Mouse (Mus musculus): Measurements from ENCODE around the gene Zfp617. TPM values are rescaled to one million over a fixed set of nuclear protein-coding genes. Genes with fewer than 3 reads are reported as not detected.
"Not testable (repeated sequence)": the region's sequence is repeated elsewhere in the genome, so short reads cannot be mapped to it uniquely, and the experiment has no call there.

The Zfp617 gene
- polyA plus RNA-seq, 1 experiment from 2014 or later, result 29.5 TPM

DNA sequence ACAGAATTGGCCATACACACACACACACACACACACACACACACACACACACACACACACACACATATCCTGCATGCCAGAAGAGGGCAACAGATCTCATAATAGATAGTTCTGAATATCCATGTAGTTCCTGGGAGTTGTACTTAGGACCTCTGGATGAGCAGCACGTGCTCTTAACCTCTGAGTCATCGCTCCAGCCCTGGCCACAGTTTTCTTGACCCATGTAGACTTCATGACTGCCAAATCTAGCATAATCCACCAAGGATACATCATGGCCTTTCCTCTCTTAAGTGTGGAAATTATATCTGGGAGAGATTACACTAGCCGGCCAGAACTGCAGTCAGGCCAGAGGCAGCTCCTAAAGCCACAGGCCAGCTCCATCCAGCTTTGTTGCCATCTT is 18.1 kb downstream of the Zfp617 start:
- 96% methylated on average over 3 of the region's 3 CpGs for WGBS
- ATAC-seq (ENCODE audit: low FRiP score, low read depth), result no peak
- Histone ChIP-seq H3K4me1 (peaks cover 9% of the 10 kb centered on the region), H3K36me3 (peaks cover 46% of the 10 kb centered on the region), H3K9ac (no peak overlapping the region), H3K9me3 (peaks cover 6% of the 10 kb centered on the region; the same call in 1 of the 2 replicates), H3K27ac (no peak overlapping the region), H3K4me3 (no peak overlapping the region), H3K27me3 (no peaks in the 10 kb centered on the region), H3K4me2 (replicated peaks) (no peak overlapping the region)

DNA sequence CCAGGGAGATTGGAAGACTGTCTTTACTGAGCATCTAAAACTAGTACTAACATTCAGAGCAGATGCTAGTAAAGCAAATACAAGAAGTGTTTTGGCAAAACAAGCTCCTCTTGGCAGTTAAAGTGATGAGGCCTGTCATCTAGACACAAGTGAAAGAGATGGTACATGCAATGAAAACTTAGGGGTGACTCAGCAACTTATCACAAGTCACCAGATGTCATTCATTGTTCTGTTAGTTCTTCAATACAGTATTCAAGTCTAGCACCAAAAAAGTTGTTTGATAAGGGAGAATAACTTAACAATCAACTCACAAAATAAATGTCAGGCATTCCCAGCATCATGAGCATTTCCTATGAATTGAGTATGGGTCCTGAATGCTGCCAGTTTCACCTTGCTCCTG is 19.3 kb downstream of the Zfp617 start:
- Histone ChIP-seq H3K9me3 (peaks cover 7% of the 10 kb centered on the region; the same call in 1 of the 2 replicates), H3K4me2 (replicated peaks) (no peak overlapping the region), H3K27me3 (no peaks in the 10 kb centered on the region), H3K4me1 (peaks cover 9% of the 10 kb centered on the region), H3K9ac (no peak overlapping the region), H3K36me3 (peaks cover 50% of the 10 kb centered on the region), H3K4me3 (no peak overlapping the region), H3K27ac (no peak overlapping the region)
- ATAC-seq (ENCODE audit: low FRiP score, low read depth), result no peak

DNA sequence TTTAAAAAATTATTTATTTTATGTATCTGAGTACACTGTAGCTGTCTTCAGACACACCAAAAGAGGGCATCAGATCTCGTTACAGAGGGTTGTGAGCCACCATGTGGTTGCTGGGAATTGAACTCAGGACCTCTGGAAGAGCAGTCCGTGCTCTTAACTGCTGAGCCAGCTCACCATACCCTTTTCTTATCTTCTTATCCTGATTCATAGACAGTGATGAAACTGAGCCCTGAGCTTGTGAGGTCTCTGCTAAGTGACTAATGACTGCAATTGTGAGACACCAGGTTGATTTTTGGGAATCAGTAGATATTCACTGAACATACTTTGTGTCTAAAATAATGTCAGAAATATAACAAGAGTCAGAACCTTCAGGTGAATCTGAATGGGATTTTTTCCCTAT is 29.6 kb downstream of the Zfp617 start:
- Histone ChIP-seq H3K9me3 (peaks cover 11% of the 10 kb centered on the region), H3K36me3 (peaks cover 12% of the 10 kb centered on the region)
- H3K4me1 ChIP-seq; ATAC-seq (ENCODE audit: low FRiP score, low read depth); H3K27ac ChIP-seq; H3K4me2 ChIP-seq (replicated peaks); H3K9ac ChIP-seq; H3K27me3 ChIP-seq; H3K4me3 ChIP-seq: not testable (repeated sequence)
- 88% methylated on average over 2 of the region's 2 CpGs for whole genome bisulfite sequencing

DNA sequence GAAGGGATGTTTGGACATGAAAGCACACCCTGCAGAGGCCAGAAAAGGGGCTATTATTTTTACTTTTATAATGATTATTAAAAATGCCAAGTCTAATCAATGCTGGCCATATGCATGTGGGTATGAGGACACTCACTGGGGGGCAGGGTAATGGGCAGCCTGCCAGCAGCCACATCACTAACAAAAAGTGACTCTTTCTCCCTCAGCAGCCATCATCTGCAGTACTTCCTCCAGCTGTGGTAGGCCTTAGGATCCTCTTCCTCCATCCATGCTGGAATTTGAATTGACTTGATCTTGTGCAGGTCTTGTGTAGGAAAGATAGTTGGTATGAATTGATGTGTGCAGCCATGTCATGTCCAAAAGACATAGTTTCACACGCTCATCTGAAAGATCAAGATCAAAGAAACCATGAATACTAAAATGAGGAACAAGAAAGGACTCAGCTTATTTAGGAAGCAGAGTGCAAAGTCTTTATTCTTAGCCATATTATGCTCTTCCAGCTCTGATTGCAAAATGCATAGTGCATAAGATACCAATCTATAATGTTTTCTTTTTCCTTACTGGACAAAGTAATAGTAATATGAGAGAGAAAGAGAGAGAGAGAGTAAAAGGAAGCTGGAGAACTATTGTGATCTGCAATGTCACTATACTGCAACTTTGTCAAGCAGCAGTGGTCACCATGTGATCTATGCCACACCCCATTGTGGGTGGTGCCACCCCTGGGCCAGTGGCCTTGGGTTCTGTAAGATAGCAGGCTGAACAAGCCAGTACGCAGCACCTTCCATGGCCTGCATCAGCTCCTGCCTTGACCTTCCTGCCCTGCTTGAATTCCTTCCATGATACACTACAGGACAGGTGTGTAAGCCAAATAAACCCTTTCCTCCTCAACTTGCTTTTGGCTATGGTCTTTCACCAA is 32.1 kb downstream of the Zfp617 start:
- 75% methylated on average over 2 of the region's 2 CpGs for WGBS
- no peak overlapping the region for H3K27ac ChIP-seq
- H3K9me3 ChIP-seq, result no peaks in the 10 kb centered on the region
- ATAC-seq (ENCODE audit: low FRiP score, low read depth), result no peak
- H3K4me3 ChIP-seq, result no peak overlapping the region
- no peaks in the 10 kb centered on the region for H3K36me3 ChIP-seq
- no peaks in the 10 kb centered on the region for H3K4me1 ChIP-seq
- 0 out of 2 replicates have a peak, but pooled peaks cover 5% of the 10 kb centered on the region for H3K27me3 ChIP-seq
- H3K9ac ChIP-seq, result no peak overlapping the region
- H3K4me2 ChIP-seq (replicated peaks), result no peak overlapping the region

DNA sequence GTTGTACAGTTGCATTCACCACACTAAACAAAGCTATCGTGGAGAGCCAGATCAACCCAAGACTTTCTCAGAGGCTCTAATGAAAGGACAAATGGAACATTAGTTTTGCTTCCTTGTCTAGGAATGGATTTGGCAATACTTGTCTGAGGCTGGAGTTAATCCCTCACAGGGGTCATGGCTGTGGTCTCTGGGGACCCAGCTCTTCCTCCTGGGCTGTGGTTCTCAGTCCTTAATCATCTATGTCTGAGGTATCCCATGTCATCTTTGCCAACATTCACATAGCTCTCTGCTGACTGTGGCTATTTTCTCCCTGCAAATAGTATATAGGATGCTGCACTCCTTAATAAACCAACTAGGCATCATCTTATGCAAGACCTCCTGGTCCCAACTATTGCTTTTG is 33.3 kb downstream of the Zfp617 start:
- no peak overlapping the region for H3K4me3 ChIP-seq
- no peak overlapping the region for H3K4me2 ChIP-seq (replicated peaks)
- H3K27me3 ChIP-seq, result 0 out of 2 replicates have a peak, but pooled peaks cover 5% of the 10 kb centered on the region
- no peaks in the 10 kb centered on the region for H3K9me3 ChIP-seq
- H3K27ac ChIP-seq, result no peak overlapping the region
- H3K4me1 ChIP-seq, result no peaks in the 10 kb centered on the region
- no peak for ATAC-seq (ENCODE audit: low FRiP score, low read depth)
- H3K36me3 ChIP-seq, result no peaks in the 10 kb centered on the region
- no peak overlapping the region for H3K9ac ChIP-seq
- WGBS, result 88% methylated on average over 1 of the region's 1 CpGs

DNA sequence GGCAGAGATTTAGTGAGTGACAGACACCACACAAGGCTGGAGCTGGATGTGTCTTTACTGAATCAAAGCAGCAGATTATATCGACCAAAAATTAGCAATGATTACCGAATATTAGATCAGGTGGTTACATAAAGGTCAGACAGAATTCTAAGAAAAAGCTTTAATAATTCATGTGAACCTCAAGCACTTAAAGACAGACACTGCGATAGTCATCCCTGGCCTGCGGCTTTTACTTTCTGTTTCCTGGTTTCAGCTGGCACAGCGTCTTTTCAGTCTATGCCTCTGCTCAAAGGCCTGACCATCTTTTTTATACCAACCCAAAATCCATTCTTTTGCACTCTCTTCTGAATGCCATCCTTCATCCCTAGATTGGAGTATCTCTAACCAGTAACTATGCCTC is 40.2 kb downstream of the Zfp617 start:
- no peak overlapping the region for H3K27ac ChIP-seq
- no peak overlapping the region for H3K9ac ChIP-seq
- no peak for ATAC-seq (ENCODE audit: low FRiP score, low read depth)
- 0 out of 2 replicates have a peak, but pooled peaks cover 5% of the 10 kb centered on the region for H3K27me3 ChIP-seq
- H3K4me3 ChIP-seq, result no peak overlapping the region
- H3K36me3 ChIP-seq, result peaks cover 4% of the 10 kb centered on the region
- H3K9me3 ChIP-seq, result no peaks in the 10 kb centered on the region
- peaks cover 16% of the 10 kb centered on the region for H3K4me1 ChIP-seq
- no peak overlapping the region for H3K4me2 ChIP-seq (replicated peaks)
- WGBS, result 88% methylated on average over 5 of the region's 5 CpGs

DNA sequence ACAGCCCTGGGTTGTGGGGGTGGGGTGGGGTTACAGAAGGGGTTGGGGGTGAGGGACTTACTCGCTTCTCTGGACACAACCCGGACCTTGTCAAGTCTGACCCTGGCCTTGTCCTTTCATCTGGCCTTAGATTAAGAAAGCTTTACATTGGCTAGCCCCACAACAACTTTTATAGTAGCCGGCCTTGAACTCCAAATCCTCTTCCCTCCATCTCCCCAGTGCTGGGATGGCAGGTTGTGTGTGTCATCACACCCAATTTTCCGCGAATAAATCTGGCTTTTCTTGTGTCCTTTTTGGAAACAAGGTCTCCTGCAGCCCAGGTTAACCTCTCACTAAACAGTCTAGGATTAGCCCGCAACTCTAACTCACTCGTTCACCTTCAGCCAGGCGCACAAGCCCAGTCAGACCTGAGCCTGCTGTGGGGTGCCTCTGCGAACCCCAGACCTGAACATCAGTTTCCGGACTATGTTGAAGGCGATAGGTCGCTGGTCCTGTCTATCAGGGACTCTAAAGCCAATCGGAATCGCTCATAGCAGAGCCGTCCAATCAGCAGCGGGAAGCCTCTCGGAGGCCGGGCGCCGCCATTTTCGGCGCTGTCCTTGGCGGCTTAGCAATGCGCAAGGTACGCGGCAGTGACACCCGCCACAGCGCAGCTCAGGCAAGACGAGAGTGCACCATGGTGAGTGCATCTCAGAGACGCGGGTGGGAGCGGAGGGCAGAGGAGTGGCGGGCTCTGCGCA is 42.2 kb downstream of the Zfp617 start, which contains the start of gene Zfp961:
Gene Zfp961, plus strand, starts transcription at position 557 of the 740 bp plus-strand sequence.
- WGBS, result 5% methylated on average over 34 of the region's 34 CpGs
- H3K9ac ChIP-seq, result peak within 1 kb of the TSS; percentile 84
- H3K36me3 ChIP-seq, result peaks cover 18% of the 10 kb centered on the region
- H3K4me3 ChIP-seq, result peak within 1 kb of the TSS; percentile 73
- H3K27me3 ChIP-seq, result no peaks in the 10 kb centered on the region
- H3K4me2 ChIP-seq (replicated peaks), result peak within 1 kb of the TSS; percentile 70
- peak; percentile 100 for ATAC-seq (ENCODE audit: low FRiP score, low read depth)
- peaks cover 7% of the 10 kb centered on the region for H3K9me3 ChIP-seq
- peak within 1 kb of the TSS; percentile 83 for H3K27ac ChIP-seq
- peaks cover 16% of the 10 kb centered on the region for H3K4me1 ChIP-seq

DNA sequence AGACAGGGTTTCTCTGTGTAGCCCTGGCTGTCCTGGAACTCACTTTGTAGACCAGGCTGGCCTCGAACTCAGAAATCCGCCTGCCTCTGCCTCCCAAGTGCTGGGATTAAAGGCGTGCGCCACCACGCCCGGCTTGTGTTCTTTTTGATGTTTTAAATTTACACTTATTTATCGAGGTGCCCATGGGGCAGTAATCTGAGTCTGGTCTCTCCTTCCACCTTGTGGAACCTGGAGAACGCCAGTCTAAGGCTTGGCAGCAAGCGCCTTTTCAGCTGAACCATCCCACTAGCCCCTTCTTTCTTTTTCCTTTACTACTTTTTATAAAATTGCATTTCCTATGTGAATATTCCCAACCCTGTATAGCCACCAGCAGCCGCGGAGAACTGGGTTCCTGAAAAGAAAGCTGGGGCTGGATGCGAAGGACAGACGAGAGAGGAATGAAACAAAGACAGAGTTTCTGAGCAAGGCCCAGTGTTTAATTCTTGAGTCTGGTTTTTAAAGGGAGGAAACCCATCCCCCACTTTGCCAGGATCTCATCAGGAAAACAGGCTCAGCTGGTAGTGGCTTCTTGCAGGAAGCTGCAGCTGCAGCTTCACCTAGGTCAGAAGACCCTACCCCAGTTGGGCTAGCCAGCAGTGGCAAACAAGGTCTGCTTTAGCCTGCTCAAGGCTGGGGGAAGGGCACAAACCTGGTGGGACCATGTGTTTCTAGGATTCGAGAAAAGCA is 43.2 kb downstream of the Zfp617 start:
- 34% methylated on average over 14 of the region's 14 CpGs for WGBS
- peaks cover 7% of the 10 kb centered on the region for H3K9me3 ChIP-seq
- no peak overlapping the region for H3K27ac ChIP-seq
- H3K4me1 ChIP-seq, result peaks cover 16% of the 10 kb centered on the region
- H3K36me3 ChIP-seq, result peaks cover 18% of the 10 kb centered on the region
- no peaks in the 10 kb centered on the region for H3K27me3 ChIP-seq
- peak overlapping the region; percentile 73 for H3K4me3 ChIP-seq
- H3K9ac ChIP-seq, result peak overlapping the region; percentile 84
- ATAC-seq (ENCODE audit: low FRiP score, low read depth), result no peak
- peak overlapping the region; percentile 70 for H3K4me2 ChIP-seq (replicated peaks)

DNA sequence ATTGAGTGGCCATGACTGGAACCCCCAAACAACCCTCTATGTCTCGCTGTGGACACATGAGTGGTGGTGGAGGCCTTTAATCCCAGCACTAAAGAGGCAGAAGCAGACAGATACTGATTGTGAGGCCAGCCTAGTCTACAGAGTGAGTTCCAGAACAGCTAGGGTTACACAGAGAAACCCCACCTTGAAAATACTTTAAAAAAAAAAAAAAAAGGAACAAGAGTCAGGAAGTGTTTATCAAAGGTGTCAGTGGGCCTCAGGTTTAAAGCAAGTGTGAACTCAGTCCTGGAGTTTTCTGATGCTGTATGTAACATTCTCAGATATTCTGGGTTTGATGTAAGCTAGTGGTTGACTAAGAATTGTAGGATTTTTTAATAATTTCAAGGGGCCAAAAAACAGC is 44.1 kb downstream of the Zfp617 start:
- Histone ChIP-seq H3K4me2 (replicated peaks) (peak overlapping the region; percentile 70; the same call in 1 of the 2 replicates), H3K27ac (no peak overlapping the region), H3K9ac (no peak overlapping the region), H3K9me3 (peaks cover 7% of the 10 kb centered on the region), H3K4me3 (peak overlapping the region; percentile 73; the same call in 1 of the 2 replicates), H3K27me3 (no peaks in the 10 kb centered on the region), H3K36me3 (peaks cover 18% of the 10 kb centered on the region), H3K4me1 (peaks cover 16% of the 10 kb centered on the region)
- 89% methylated on average over 1 of the region's 1 CpGs for WGBS
- ATAC-seq (ENCODE audit: low FRiP score, low read depth), result no peak

DNA sequence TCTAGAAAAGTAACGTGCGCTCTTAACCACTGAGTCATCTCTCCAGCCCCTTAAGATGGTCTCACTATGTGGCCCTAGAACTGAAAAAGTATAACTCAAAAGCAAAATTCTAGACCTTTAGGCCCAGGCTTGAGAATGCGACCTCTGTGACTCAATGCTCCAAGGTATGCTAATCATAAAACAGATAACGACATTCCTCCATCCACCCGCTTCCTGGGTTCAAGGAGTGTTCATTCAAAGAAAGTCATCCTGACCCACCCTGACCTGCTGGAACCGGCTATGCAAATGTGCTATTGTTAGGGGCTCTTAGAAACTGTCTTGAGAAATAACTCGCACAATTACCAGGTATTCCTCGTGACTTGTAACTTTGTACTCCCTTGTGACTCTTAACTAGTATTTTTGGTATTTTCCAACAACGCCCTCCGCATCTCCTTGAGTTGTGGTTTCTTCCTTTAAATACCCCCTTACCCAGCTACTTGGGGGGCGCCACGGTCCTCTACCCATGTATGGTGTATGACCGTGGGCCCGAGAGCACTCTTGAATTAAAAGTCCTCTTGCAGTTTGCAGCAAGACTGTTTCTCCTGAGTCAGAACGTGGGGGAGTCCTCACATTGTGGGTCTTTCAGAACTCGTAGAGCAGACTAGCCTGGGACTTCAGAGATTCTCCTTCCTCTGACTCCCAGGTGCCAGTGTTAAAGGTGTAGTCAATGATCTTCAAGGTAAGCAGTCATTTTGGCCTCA is 44.7 kb downstream of the Zfp617 start:
- H3K4me3 ChIP-seq; H3K4me2 ChIP-seq (replicated peaks); H3K9me3 ChIP-seq; H3K27me3 ChIP-seq; H3K27ac ChIP-seq; ATAC-seq (ENCODE audit: low FRiP score, low read depth); H3K9ac ChIP-seq: not testable (repeated sequence)
- H3K36me3 ChIP-seq, result peaks cover 21% of the 10 kb centered on the region
- peaks cover 16% of the 10 kb centered on the region for H3K4me1 ChIP-seq
- WGBS, result 98% methylated on average over 16 of the region's 16 CpGs

DNA sequence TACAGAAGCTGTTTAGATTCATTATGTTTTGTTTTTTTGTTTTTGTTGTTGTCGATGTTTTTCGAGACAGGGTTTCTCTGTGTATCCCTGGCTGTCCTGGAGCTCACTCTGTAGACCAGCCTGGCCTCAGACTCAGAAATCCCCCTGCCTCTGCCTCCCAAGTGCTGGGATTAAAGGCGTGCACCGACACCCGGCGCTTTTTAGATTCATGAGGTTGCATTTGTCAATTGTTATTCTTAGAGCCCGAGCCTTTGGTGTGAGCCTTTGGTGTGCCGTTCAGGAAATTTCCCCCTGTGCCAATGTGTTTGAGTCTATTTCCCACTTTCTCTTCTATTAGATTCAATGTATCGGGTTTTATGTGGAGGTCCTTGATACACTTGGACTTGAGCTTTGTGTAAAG is 46.2 kb downstream of the Zfp617 start:
- Histone ChIP-seq H3K27ac (no peak overlapping the region), H3K4me3 (no peak overlapping the region), H3K27me3 (no peaks in the 10 kb centered on the region), H3K36me3 (peaks cover 25% of the 10 kb centered on the region), H3K9me3 (peaks cover 7% of the 10 kb centered on the region), H3K4me2 (replicated peaks) (no peak overlapping the region), H3K9ac (no peak overlapping the region), H3K4me1 (peaks cover 16% of the 10 kb centered on the region)
- ATAC-seq (ENCODE audit: low FRiP score, low read depth), result no peak
- 96% methylated on average over 9 of the region's 9 CpGs for WGBS

Measured in limb, embryonic 13.5 days (tissue).